Mouse (Mus musculus): ENCODE results near the gene Gm12248. TPM values are rescaled to one million over a fixed set of nuclear protein-coding genes. Genes with fewer than 3 reads are reported as not detected.

Gene Gm12248
- total and polyA plus RNA-seq, 3 experiments, result 0.05 to 0.90 TPM; not detected in 1

- peaks cover 15% of the 10 kb centered on the region for H3K4me1 ChIP-seq (ENCODE audit: insufficient read depth, low read depth, low read length)
- H3K9me3 ChIP-seq (replicated peaks), result no peaks in the 10 kb centered on the region
- no peak for ATAC-seq (ENCODE audit: extremely low read depth, insufficient number of reproducible peaks, low FRiP score, poor library complexity, severe bottlenecking)
- DNase-seq (ENCODE audit: low spot score), result no peak
- H3K4me3 ChIP-seq (ENCODE audit: low read depth, low read length), result no peak overlapping the region
- TF ChIP-seq TAL1 (conservative IDR thresholded peaks at IDR 0.05; ENCODE audit: low read depth, low read length), result no peak
- no peak for TF ChIP-seq CTCF (IDR thresholded peaks at IDR 0.05; ENCODE audit: low read depth, low read length)
- no peak for TF ChIP-seq GATA2 (IDR thresholded peaks at IDR 0.05; ENCODE audit: borderline replicate concordance, low read depth, low read length)
- no peak; the same call in 1 of the 2 replicates for TF ChIP-seq POLR2AphosphoS5 (IDR thresholded peaks at IDR 0.05; ENCODE audit: insufficient replicate concordance, low read depth, low read length)
- no peak for TF ChIP-seq GATA1 (IDR thresholded peaks at IDR 0.05; ENCODE audit: borderline replicate concordance, low read length)
- peaks cover 92% of the 10 kb centered on the region for H3K36me3 ChIP-seq (replicated peaks)
- no peaks in the 10 kb centered on the region for H3K27me3 ChIP-seq (ENCODE audit: insufficient read depth, low read length)
These were observed 28.4 kb upstream of the Gm12248 start for GRCm38 (mm10) chr11:58121351-58121750.

GRCm38 (mm10) chr11:58120655-58121054, 27.7 kb upstream of the Gm12248 start:
- peaks cover 13% of the 10 kb centered on the region for H3K4me1 ChIP-seq (ENCODE audit: insufficient read depth, low read depth, low read length)
- peaks cover 92% of the 10 kb centered on the region for H3K36me3 ChIP-seq (replicated peaks)
- no peak for DNase-seq (ENCODE audit: low spot score)
- no peaks in the 10 kb centered on the region for H3K27me3 ChIP-seq (ENCODE audit: insufficient read depth, low read length)
- TF ChIP-seq CTCF (IDR thresholded peaks at IDR 0.05; ENCODE audit: low read depth, low read length) (no peak), POLR2AphosphoS5 (IDR thresholded peaks at IDR 0.05; ENCODE audit: insufficient replicate concordance, low read depth, low read length) (no peak), GATA2 (IDR thresholded peaks at IDR 0.05; ENCODE audit: borderline replicate concordance, low read depth, low read length) (no peak), TAL1 (conservative IDR thresholded peaks at IDR 0.05; ENCODE audit: low read depth, low read length) (no peak), GATA1 (IDR thresholded peaks at IDR 0.05; ENCODE audit: borderline replicate concordance, low read length) (no peak)
- no peak overlapping the region for H3K4me3 ChIP-seq (ENCODE audit: low read depth, low read length)
- no peaks in the 10 kb centered on the region for H3K9me3 ChIP-seq (replicated peaks)
- ATAC-seq (ENCODE audit: extremely low read depth, insufficient number of reproducible peaks, low FRiP score, poor library complexity, severe bottlenecking), result no peak

GRCm38 (mm10) chr11:58117044-58117652, 24.2 kb upstream of the Gm12248 start:
- Histone ChIP-seq H3K4me1 (ENCODE audit: insufficient read depth, low read depth, low read length) (peaks cover 13% of the 10 kb centered on the region), H3K36me3 (replicated peaks) (peaks cover 93% of the 10 kb centered on the region), H3K4me3 (ENCODE audit: low read depth, low read length) (no peak overlapping the region), H3K9me3 (replicated peaks) (no peaks in the 10 kb centered on the region), H3K27me3 (ENCODE audit: insufficient read depth, low read length) (no peaks in the 10 kb centered on the region)
- no peak for ATAC-seq (ENCODE audit: extremely low read depth, insufficient number of reproducible peaks, low FRiP score, poor library complexity, severe bottlenecking)
- DNase-seq (ENCODE audit: low spot score), result no peak
- TF ChIP-seq GATA1 (IDR thresholded peaks at IDR 0.05; ENCODE audit: borderline replicate concordance, low read length), result no peak
- TF ChIP-seq CTCF (IDR thresholded peaks at IDR 0.05; ENCODE audit: low read depth, low read length), result no peak
- no peak for TF ChIP-seq TAL1 (conservative IDR thresholded peaks at IDR 0.05; ENCODE audit: low read depth, low read length)
- TF ChIP-seq POLR2AphosphoS5 (IDR thresholded peaks at IDR 0.05; ENCODE audit: insufficient replicate concordance, low read depth, low read length), result no peak
- no peak for TF ChIP-seq GATA2 (IDR thresholded peaks at IDR 0.05; ENCODE audit: borderline replicate concordance, low read depth, low read length)

GRCm38 (mm10) chr11:58116560-58116959, 23.6 kb upstream of the Gm12248 start:
- Histone ChIP-seq H3K4me3 (ENCODE audit: low read depth, low read length) (no peak overlapping the region), H3K9me3 (replicated peaks) (no peaks in the 10 kb centered on the region), H3K4me1 (ENCODE audit: insufficient read depth, low read depth, low read length) (peaks cover 13% of the 10 kb centered on the region), H3K27me3 (ENCODE audit: insufficient read depth, low read length) (no peaks in the 10 kb centered on the region), H3K36me3 (replicated peaks) (peaks cover 92% of the 10 kb centered on the region)
- TF ChIP-seq TAL1 (conservative IDR thresholded peaks at IDR 0.05; ENCODE audit: low read depth, low read length) (no peak), GATA1 (IDR thresholded peaks at IDR 0.05; ENCODE audit: borderline replicate concordance, low read length) (no peak), CTCF (IDR thresholded peaks at IDR 0.05; ENCODE audit: low read depth, low read length) (no peak), GATA2 (IDR thresholded peaks at IDR 0.05; ENCODE audit: borderline replicate concordance, low read depth, low read length) (no peak), POLR2AphosphoS5 (IDR thresholded peaks at IDR 0.05; ENCODE audit: insufficient replicate concordance, low read depth, low read length) (no peak)
- DNase-seq (ENCODE audit: low spot score) (no peak), ATAC-seq (ENCODE audit: extremely low read depth, insufficient number of reproducible peaks, low FRiP score, poor library complexity, severe bottlenecking) (no peak)

GRCm38 (mm10) chr11:58107664-58108337, 14.9 kb upstream of the Gm12248 start:
- DNase-seq (ENCODE audit: low spot score), result no peak
- TF ChIP-seq POLR2AphosphoS5 (IDR thresholded peaks at IDR 0.05; ENCODE audit: insufficient replicate concordance, low read depth, low read length) (no peak), TAL1 (conservative IDR thresholded peaks at IDR 0.05; ENCODE audit: low read depth, low read length) (no peak), GATA1 (IDR thresholded peaks at IDR 0.05; ENCODE audit: borderline replicate concordance, low read length) (no peak), GATA2 (IDR thresholded peaks at IDR 0.05; ENCODE audit: borderline replicate concordance, low read depth, low read length) (no peak), CTCF (IDR thresholded peaks at IDR 0.05; ENCODE audit: low read depth, low read length) (no peak)
- no peaks in the 10 kb centered on the region for H3K27me3 ChIP-seq (ENCODE audit: insufficient read depth, low read length)
- H3K36me3 ChIP-seq (replicated peaks), result peaks cover 59% of the 10 kb centered on the region
- H3K4me3 ChIP-seq (ENCODE audit: low read depth, low read length), result no peak overlapping the region
- H3K4me1 ChIP-seq (ENCODE audit: insufficient read depth, low read depth, low read length), result peaks cover 37% of the 10 kb centered on the region
- no peaks in the 10 kb centered on the region for H3K9me3 ChIP-seq (replicated peaks)
- no peak for ATAC-seq (ENCODE audit: extremely low read depth, insufficient number of reproducible peaks, low FRiP score, poor library complexity, severe bottlenecking)

- ATAC-seq (ENCODE audit: extremely low read depth, insufficient number of reproducible peaks, low FRiP score, poor library complexity, severe bottlenecking) (no peak), DNase-seq (ENCODE audit: low spot score) (no peak)
- Histone ChIP-seq H3K9me3 (replicated peaks) (no peaks in the 10 kb centered on the region), H3K4me1 (ENCODE audit: insufficient read depth, low read depth, low read length) (peaks cover 41% of the 10 kb centered on the region), H3K36me3 (replicated peaks) (peaks cover 51% of the 10 kb centered on the region), H3K27me3 (ENCODE audit: insufficient read depth, low read length) (no peaks in the 10 kb centered on the region), H3K4me3 (ENCODE audit: low read depth, low read length) (no peak overlapping the region)
- no peak for TF ChIP-seq CTCF (IDR thresholded peaks at IDR 0.05; ENCODE audit: low read depth, low read length)
- TF ChIP-seq POLR2AphosphoS5 (IDR thresholded peaks at IDR 0.05; ENCODE audit: insufficient replicate concordance, low read depth, low read length), result no peak
- TF ChIP-seq TAL1 (conservative IDR thresholded peaks at IDR 0.05; ENCODE audit: low read depth, low read length), result no peak
- no peak for TF ChIP-seq GATA2 (IDR thresholded peaks at IDR 0.05; ENCODE audit: borderline replicate concordance, low read depth, low read length)
- no peak for TF ChIP-seq GATA1 (IDR thresholded peaks at IDR 0.05; ENCODE audit: borderline replicate concordance, low read length)
These were observed 14.1 kb upstream of the Gm12248 start for GRCm38 (mm10) chr11:58107009-58107408.

All from G1E (cell line).